Mouse (Mus musculus) kidney, postnatal 0 days (tissue): ENCODE data around the gene Lipc. TPM values are rescaled to one million over a fixed set of nuclear protein-coding genes. Genes with fewer than 3 reads are reported as not detected.

ENCODE experiments used
- ATAC-seq: fragments of 200-750 bp; cut with Nextera tagmentation; replicated peaks from 2 replicates; pipeline ENCODE4 v1.8.0; 2017; ENCODE audit warnings: low read depth, moderate number of reproducible peaks, moderate TSS enrichment, moderate library complexity; ENCODE audit not compliant: low FRiP score
- DNase-seq: peaks from one replicate; pipeline ENCODE4 v3.0.0-alpha.2; 2016; ENCODE audit warnings: low spot score
- H3K27ac ChIP-seq: fragments of 300-500 bp; sonication (generic); 2 replicates; pipeline ENCODE4 v1.5.1; 2014; ENCODE audit warnings: mild to moderate bottlenecking
- H3K27me3 ChIP-seq: fragments of 300-500 bp; sonication (generic); 2 replicates; pipeline ENCODE4 v1.6.1; 2014; ENCODE audit warnings: low read length, mixed read lengths; ENCODE audit not compliant: insufficient read depth
- H3K36me3 ChIP-seq: fragments of 300-500 bp; sonication (generic); 2 replicates; pipeline ENCODE4 v1.6.1; 2014; ENCODE audit warnings: low read length, mixed read lengths; ENCODE audit not compliant: insufficient read depth
- H3K4me1 ChIP-seq: fragments of 300-500 bp; sonication (generic); replicated peaks from 2 replicates; pipeline ENCODE4 v1.6.1; 2014; ENCODE audit warnings: antibody characterized with exemption, low read length, mixed read lengths; ENCODE audit not compliant: insufficient read depth
- H3K4me2 ChIP-seq: fragments of 300-500 bp; sonication (generic); 2 replicates; pipeline ENCODE4 v1.6.1; 2014; ENCODE audit warnings: mild to moderate bottlenecking, low read length, moderate library complexity, mixed read lengths
- H3K4me3 ChIP-seq: fragments of 300-500 bp; sonication (generic); replicated peaks from 2 replicates; pipeline ENCODE4 v1.5.1; 2014; ENCODE audit warnings: low read depth, low read length
- H3K9ac ChIP-seq: fragments of 300-500 bp; sonication (generic); 2 replicates; pipeline ENCODE4 v1.6.1; 2014; ENCODE audit warnings: low read depth, low read length
- H3K9me3 ChIP-seq: fragments of 300-500 bp; sonication (generic); replicated peaks from 2 replicates; pipeline ENCODE4 v1.6.1; 2016; ENCODE audit warnings: low read length, inconsistent platforms, mixed read lengths
- CTCF ChIP-seq: IDR thresholded peaks from 2 replicates; pipeline ENCODE4 v1.5.1; 2016; ENCODE audit warnings: antibody characterized with exemption, low read depth, mild to moderate bottlenecking, moderate library complexity
- WGBS: fragments of 180-500 bp; shearing (Covaris S2); extraction: QIAGEN DNeasy Blood & Tissue Kit; methylation state at CpG from one replicate; pipeline ENCODE4 v1.1.7; 2014; 5-methylcytosine and 5-hydroxymethylcytosine counted together
- polyA plus RNA-seq: library from polyadenylated mRNA; unstranded; fragments of >200 nt; fragmentation: Nextera tagmentation; extraction: Ambion mirVana; gene quantifications from 2 replicates; pipeline ENCODE4 v1.2.1, GENCODE M21; 2015

Lipc gene
- polyA plus RNA-seq, 1 experiment from 2014 or later: 0.46 TPM

DNA sequence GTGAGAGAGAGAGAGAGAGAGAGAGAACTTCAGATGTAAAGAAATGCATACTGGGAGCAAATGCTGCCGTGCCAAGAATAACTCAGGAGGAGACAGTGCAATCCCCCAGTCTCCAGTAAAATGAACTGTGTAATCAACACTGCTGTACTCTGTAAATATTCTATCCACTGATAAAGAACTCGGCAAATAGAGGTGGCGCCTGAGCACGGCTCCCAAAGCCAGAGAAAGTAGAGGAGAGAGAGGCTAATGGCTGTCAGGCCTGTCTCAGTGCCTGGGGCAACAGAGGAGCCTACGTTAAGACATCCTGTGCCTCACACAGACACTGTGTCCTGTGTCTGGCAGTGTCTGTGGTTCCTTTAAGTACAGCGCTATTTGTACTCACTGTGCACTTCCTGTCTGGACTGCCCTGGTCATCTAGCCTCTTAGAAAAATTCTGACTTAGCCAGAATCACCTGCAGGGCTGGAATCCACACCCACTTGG lies 111.1 kb downstream of the Lipc start:
- H3K9me3 ChIP-seq: no peaks in the 10 kb centered on the region
- H3K27ac ChIP-seq: peak overlapping the region; percentile 57; the same call in 1 of the 2 replicates
- H3K4me2 ChIP-seq: peak overlapping the region; percentile 21; the same call in 1 of the 2 replicates
- no peak overlapping the region for H3K4me3 ChIP-seq
- peaks cover 4% of the 10 kb centered on the region for H3K4me1 ChIP-seq
- 19% methylated on average over 6 of the region's 6 CpGs for WGBS
- ATAC-seq (no peak), DNase-seq (peak; percentile 43)
- H3K27me3 ChIP-seq: no peaks in the 10 kb centered on the region
- H3K9ac ChIP-seq: no peak overlapping the region
- H3K36me3 ChIP-seq: no peaks in the 10 kb centered on the region
- TF ChIP-seq CTCF: no peak

DNA sequence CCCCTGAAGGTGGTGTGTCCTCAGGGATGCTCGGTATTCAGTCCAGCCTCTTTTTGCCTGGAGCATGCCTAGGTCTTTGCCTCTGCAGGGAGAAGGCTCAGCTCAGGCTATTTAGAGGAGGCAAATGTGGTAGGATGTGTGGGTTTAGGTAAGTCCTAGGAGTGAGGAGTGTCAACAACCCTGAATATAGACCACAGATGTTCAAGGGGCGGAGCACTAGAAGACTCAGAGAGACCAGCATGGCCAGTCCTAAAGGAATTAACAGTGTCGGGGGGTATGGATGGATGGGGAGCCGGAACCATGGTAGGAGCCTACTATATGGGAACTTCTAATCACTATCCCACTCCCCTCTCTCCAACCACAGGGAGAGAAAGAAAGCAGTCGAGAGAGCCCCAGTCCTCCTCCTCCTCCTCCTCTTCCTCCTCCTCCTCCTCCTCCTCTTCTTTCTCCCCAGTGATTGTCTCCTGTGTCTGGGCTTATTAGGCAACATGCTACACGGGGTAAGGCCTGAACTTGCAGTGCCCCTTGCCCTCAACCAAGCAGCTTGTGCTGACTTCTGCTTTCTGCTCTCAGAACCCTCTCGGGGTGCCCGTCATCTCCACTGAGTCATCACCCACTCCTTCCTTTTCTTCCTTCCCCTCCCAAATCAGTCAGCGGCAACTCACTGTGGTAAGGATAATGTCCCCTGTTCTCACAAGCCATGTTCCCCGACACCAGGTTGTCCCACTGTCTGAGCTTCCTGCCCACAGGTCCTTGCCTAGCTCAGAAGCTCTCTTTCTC lies 113.7 kb downstream of the Lipc start:
- Histone ChIP-seq H3K27ac (0 out of 2 replicates have a peak overlapping the region, but pooled peaks have one; percentile 36), H3K36me3 (no peaks in the 10 kb centered on the region), H3K27me3 (no peaks in the 10 kb centered on the region), H3K4me2 (no peak overlapping the region), H3K4me1 (peaks cover 8% of the 10 kb centered on the region), H3K9ac (no peak overlapping the region), H3K9me3 (no peaks in the 10 kb centered on the region), H3K4me3 (no peak overlapping the region)
- no peak for ATAC-seq
- no peak for TF ChIP-seq CTCF
- 76% methylated on average over 10 of the region's 10 CpGs for WGBS
- DNase-seq: no peak

DNA sequence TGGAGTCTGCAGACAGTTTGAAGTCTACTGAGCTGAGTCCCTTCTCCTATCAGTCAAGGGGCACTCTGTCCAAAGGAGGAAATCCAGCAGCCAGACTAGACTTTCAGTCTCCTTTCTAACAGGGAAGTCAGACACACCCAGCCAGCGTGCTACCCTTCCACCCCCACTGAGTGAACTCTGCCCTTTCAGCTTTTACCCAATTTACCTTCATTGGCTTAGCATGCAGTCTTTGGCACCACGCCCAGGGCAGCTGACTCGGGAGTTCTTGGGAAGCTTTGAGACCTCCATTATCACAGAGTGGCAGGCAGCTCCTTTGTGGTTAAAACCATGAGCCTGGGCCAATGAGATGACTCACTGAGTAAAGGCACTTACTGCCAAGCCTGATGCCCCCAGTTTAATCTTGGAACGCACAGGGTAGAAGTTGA lies 117.3 kb downstream of the Lipc start:
- H3K4me1 ChIP-seq: 0 out of 2 replicates have a peak, but pooled peaks cover 3% of the 10 kb centered on the region
- TF ChIP-seq CTCF: no peak
- WGBS: 37% methylated on average over 4 of the region's 4 CpGs
- no peak overlapping the region for H3K4me3 ChIP-seq
- no peak overlapping the region for H3K9ac ChIP-seq
- H3K27ac ChIP-seq: peak overlapping the region; percentile 52; the same call in 1 of the 2 replicates
- no peaks in the 10 kb centered on the region for H3K27me3 ChIP-seq
- no peaks in the 10 kb centered on the region for H3K36me3 ChIP-seq
- DNase-seq (peak; percentile 57), ATAC-seq (peak; percentile 65)
- no peak overlapping the region for H3K4me2 ChIP-seq
- no peaks in the 10 kb centered on the region for H3K9me3 ChIP-seq

DNA sequence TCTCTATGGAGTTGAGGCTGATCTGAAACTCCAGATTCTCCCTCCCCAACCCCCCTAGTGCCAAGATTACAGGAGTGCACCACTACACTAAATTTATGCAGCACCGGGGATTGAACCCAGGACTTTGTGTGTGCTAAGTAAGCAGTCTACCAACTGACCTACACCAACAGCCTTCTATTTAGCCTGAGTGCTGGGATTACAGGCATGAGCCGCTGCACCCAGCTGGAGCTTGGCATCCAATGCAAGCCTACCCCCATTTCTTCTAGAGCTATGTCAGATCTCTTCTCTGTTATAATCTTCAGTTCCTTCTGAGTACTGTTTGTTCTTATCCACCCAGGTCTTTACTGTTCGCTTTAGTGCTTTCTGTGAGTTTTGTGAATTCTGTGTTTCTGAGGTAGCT lies 117.8 kb downstream of the Lipc start:
- no peak for TF ChIP-seq CTCF
- Histone ChIP-seq H3K27me3 (no peaks in the 10 kb centered on the region), H3K4me1 (0 out of 2 replicates have a peak, but pooled peaks cover 3% of the 10 kb centered on the region), H3K36me3 (no peaks in the 10 kb centered on the region), H3K4me3 (no peak overlapping the region), H3K27ac (peak overlapping the region; percentile 52; the same call in 1 of the 2 replicates), H3K9ac (no peak overlapping the region), H3K4me2 (no peak overlapping the region), H3K9me3 (no peaks in the 10 kb centered on the region)
- ATAC-seq: no peak
- 91% methylated on average over 3 of the region's 3 CpGs for WGBS
- DNase-seq: no peak

DNA sequence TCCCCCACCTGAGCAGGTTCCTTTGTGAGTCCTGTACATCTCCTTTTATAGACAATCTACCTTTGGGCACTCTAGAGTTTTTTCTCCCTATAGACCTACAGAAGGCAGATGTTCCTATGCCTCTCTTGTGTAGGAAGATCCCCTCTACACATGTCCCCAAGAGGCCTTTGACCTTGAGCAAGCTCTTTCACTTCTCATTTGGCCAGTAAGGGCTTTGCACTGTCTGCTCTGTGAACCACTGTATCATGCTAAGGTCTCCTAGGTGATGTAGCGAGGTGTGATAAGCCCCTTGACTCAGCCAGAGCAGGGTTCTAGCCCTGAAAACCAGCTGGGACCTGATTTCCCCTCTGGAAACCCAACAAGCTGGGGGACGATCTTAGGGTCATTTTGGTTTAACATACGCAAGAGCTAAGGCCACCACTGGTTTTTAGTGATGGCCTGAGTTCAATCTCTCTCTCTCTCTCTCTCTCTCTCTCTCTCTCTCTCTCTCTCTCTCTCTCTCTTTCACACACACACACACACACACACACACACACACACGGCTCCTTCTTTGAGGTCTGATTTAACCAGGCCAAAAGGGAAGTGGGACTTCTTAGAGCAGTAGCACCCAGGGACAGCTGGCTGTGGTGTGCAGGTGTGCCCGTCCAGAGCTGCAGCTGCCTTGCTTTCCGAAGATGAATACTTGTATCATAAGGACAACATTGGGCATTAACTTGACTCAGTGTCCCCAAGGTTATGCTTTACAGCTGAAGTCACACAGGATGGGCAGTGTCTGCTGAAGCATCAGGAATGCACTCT lies 118.7 kb downstream of the Lipc start:
- TF ChIP-seq CTCF: no peak
- ATAC-seq (no peak), DNase-seq (no peak)
- no peaks in the 10 kb centered on the region for H3K27me3 ChIP-seq
- no peak overlapping the region for H3K9ac ChIP-seq
- no peaks in the 10 kb centered on the region for H3K9me3 ChIP-seq
- H3K4me2 ChIP-seq: no peak overlapping the region
- 0 out of 2 replicates have a peak, but pooled peaks cover 3% of the 10 kb centered on the region for H3K4me1 ChIP-seq
- H3K4me3 ChIP-seq: no peak overlapping the region
- no peaks in the 10 kb centered on the region for H3K36me3 ChIP-seq
- WGBS: 90% methylated on average over 6 of the region's 6 CpGs
- H3K27ac ChIP-seq: no peak overlapping the region

DNA sequence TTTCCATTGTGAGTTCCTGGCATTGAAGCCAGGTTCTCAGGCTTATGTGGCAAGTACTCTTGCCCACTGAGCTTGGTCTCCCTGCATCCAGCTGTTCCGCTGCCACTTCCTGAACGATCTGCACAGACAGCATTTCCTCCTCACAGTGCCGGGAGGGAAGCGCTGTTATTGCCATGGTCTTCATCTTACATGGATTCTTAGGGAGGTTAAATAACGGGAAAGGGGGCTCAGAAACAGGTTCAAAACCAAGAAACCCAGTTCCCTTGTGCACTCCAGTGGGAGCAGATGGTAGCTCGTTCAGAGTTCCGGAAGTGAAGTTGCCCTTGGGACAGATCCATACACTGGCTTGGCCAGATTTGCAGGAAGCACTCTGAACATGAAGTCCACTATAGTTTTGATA lies 119.8 kb downstream of the Lipc start:
- no peaks in the 10 kb centered on the region for H3K9me3 ChIP-seq
- no peaks in the 10 kb centered on the region for H3K36me3 ChIP-seq
- no peak overlapping the region for H3K4me3 ChIP-seq
- no peak for TF ChIP-seq CTCF
- WGBS: 71% methylated on average over 7 of the region's 7 CpGs
- no peak for ATAC-seq
- H3K27ac ChIP-seq: no peak overlapping the region
- DNase-seq: no peak
- no peaks in the 10 kb centered on the region for H3K27me3 ChIP-seq
- H3K9ac ChIP-seq: no peak overlapping the region
- no peak overlapping the region for H3K4me2 ChIP-seq
- 0 out of 2 replicates have a peak, but pooled peaks cover 3% of the 10 kb centered on the region for H3K4me1 ChIP-seq
